Mouse (Mus musculus): ENCODE measurements around the gene Srcap. TPM values are rescaled to one million over a fixed set of nuclear protein-coding genes. Genes with fewer than 3 reads are reported as not detected.

Srcap gene
- polyA plus RNA-seq, 1 experiment from 2014 or later: 62.1 TPM

DNA sequence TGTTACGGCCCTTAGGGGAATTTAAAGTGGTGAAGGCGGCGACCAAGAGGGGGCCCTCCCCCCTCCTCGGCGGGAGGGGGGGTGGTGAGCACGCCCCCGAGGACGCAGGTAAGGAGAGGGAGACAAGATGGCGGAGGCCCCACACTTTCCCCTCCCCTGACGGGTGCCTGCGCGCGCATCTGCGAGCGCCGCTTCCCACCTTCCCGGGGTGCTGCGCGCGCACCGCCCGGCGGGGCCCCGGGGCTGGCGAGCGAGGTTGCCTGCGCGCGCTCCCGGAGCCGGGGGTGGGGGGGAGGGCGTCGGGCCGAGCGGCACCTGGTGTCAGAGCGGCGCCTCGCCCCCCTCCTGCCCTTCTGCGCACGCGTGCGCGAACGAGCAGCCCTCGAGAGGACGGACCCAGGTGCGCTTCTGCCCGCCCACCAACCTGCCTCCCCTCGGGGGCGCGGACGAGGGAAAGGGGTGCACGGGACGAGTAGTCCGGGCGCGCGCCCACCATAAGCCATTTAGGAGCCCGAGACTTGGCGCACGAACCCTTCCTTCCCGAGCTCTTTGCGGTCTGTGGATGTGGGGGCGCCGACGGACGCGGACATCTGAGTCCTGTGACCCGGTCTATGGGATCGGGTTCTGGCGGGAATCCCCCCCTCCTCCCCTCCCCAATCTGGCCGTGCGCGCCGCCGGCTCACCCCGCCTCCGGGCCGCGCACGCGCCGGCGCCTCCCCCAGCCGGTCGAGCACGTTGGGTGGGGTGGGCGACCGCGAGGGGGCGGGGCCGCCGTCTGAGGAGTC, 640 bp downstream of the Srcap start:
- peaks cover 38% of the 10 kb centered on the region for H3K36me3 ChIP-seq (replicated peaks; ENCODE audit: control insufficient read depth, insufficient read depth)
- DNase-seq (ENCODE audit: low spot score) (peak; percentile 95), ATAC-seq (ENCODE audit: low FRiP score) (peak; percentile 88)
- peak overlapping the region; percentile 62 for H3K4me2 ChIP-seq (replicated peaks)
- H3K4me1 ChIP-seq (replicated peaks; ENCODE audit: control insufficient read depth, insufficient read depth, low read length): peaks cover 15% of the 10 kb centered on the region
- H3K9me3 ChIP-seq (ENCODE audit: control insufficient read depth, low read length): no peaks in the 10 kb centered on the region
- 1% methylated on average over 59 of the region's 93 CpGs for WGBS
- H3K27ac ChIP-seq: peak overlapping the region; percentile 99
- H3K27me3 ChIP-seq (ENCODE audit: control insufficient read depth, insufficient read depth, low read length): no peaks in the 10 kb centered on the region
- peak overlapping the region; percentile 88 for H3K4me3 ChIP-seq (replicated peaks; ENCODE audit: low read length)
- H3K9ac ChIP-seq: peak overlapping the region; percentile 83

DNA sequence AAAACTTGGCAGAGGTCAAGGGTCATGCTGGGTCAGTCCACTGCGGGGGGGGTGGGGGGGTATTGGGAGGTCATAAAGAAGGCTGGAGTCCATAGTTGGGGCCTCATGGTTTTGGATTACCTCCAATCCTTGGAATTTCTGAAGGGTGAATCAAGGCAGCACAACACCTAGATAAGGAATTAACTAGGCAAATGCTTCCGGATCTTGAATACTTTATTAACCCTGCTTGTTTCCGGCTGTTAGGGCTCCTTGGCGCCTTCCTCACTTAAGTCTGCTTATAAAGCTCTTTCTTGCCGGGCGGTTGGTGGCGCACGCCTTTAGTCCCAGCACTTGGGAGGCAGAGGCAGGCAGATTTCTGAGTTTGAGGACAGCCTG, 1.2 kb downstream of the Srcap start:
- DNase-seq (ENCODE audit: low spot score) (no peak), ATAC-seq (ENCODE audit: low FRiP score) (no peak)
- H3K9me3 ChIP-seq (ENCODE audit: control insufficient read depth, low read length): no peaks in the 10 kb centered on the region
- WGBS: 51% methylated on average over 8 of the region's 8 CpGs
- H3K4me2 ChIP-seq (replicated peaks): peak overlapping the region; percentile 62
- no peaks in the 10 kb centered on the region for H3K27me3 ChIP-seq (ENCODE audit: control insufficient read depth, insufficient read depth, low read length)
- peaks cover 15% of the 10 kb centered on the region for H3K4me1 ChIP-seq (replicated peaks; ENCODE audit: control insufficient read depth, insufficient read depth, low read length)
- peak overlapping the region; percentile 99; the same call in 1 of the 2 replicates for H3K27ac ChIP-seq
- H3K4me3 ChIP-seq (replicated peaks; ENCODE audit: low read length): peak overlapping the region; percentile 88
- H3K36me3 ChIP-seq (replicated peaks; ENCODE audit: control insufficient read depth, insufficient read depth): peaks cover 44% of the 10 kb centered on the region
- peak overlapping the region; percentile 83 for H3K9ac ChIP-seq

DNA sequence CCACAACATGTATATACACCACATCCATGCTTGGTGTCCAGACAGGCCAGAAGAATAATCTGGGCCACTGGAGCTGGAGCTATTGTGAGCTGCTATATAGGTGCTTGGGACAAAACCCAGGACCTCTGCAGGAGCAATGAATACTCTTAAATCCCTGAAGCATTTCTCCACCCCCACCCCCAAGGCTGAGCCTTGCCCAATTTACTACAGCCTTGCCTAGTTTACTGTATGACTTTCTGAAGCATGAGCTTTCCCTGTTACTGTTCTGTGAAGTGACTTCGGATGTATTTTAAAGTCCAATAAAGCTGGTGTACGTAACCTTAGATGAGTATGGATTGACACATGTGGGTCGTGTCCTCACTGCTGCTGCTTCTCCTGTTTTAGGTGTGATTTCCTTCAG, 2.0 kb downstream of the Srcap start:
- DNase-seq (ENCODE audit: low spot score): no peak
- Histone ChIP-seq H3K36me3 (replicated peaks; ENCODE audit: control insufficient read depth, insufficient read depth) (peaks cover 52% of the 10 kb centered on the region), H3K4me1 (replicated peaks; ENCODE audit: control insufficient read depth, insufficient read depth, low read length) (peaks cover 15% of the 10 kb centered on the region), H3K27me3 (ENCODE audit: control insufficient read depth, insufficient read depth, low read length) (no peaks in the 10 kb centered on the region), H3K4me3 (replicated peaks; ENCODE audit: low read length) (peak overlapping the region; percentile 88), H3K4me2 (replicated peaks) (peak overlapping the region; percentile 62), H3K9ac (peak overlapping the region; percentile 21; the same call in 1 of the 2 replicates), H3K27ac (no peak overlapping the region), H3K9me3 (ENCODE audit: control insufficient read depth, low read length) (no peaks in the 10 kb centered on the region)
- ATAC-seq (ENCODE audit: low FRiP score): no peak
- 90% methylated on average over 3 of the region's 3 CpGs for WGBS

DNA sequence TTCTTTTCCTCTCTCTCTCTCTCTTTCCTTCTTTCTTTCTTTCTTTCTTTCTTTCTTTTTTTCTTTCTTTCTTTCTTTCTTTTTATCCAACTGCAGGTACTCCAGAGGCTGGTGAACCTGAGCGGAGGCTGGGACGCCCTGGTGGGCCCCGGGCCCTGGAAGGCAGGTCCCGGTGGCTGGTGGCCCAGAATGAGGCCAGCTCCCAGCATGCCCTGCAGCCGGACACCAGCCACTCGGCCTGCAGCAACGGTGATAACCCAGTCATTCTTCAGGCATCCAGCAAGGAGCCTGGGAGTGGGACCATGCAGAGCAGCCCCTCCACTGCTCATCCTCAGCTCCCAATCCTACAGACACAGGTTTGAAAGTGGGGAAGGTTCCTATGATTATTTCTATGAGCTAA, 4.1 kb downstream of the Srcap start:
- peaks cover 15% of the 10 kb centered on the region for H3K4me1 ChIP-seq (replicated peaks; ENCODE audit: control insufficient read depth, insufficient read depth, low read length)
- H3K36me3 ChIP-seq (replicated peaks; ENCODE audit: control insufficient read depth, insufficient read depth): peaks cover 72% of the 10 kb centered on the region
- no peaks in the 10 kb centered on the region for H3K9me3 ChIP-seq (ENCODE audit: control insufficient read depth, low read length)
- WGBS: 94% methylated on average over 7 of the region's 7 CpGs
- H3K27me3 ChIP-seq (ENCODE audit: control insufficient read depth, insufficient read depth, low read length): no peaks in the 10 kb centered on the region
- H3K4me2 ChIP-seq (replicated peaks): no peak overlapping the region
- H3K9ac ChIP-seq: no peak overlapping the region
- no peak overlapping the region for H3K27ac ChIP-seq
- H3K4me3 ChIP-seq (replicated peaks; ENCODE audit: low read length): no peak overlapping the region
- ATAC-seq (ENCODE audit: low FRiP score) (no peak), DNase-seq (ENCODE audit: low spot score) (no peak)

DNA sequence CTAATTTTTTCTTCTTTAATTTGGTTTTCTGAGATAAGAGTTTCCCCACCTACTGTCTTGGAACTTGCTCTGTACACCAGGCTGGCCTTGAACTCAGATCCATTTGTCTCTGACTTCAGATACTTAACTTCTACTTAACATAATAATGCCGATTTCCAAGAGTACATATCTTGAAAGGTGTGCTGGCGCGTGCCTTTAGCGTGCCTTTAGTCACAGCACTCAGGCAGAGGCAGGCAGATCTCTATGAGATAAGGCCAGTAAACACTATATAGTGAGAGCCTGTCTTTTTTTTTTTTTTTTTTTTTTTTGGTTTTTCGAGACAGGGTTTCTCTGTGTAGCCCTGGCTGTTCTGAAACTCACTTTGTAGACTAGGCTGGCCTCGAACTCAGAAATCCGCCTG, 4.6 kb downstream of the Srcap start:
- ATAC-seq (ENCODE audit: low FRiP score): no peak
- H3K36me3 ChIP-seq (replicated peaks; ENCODE audit: control insufficient read depth, insufficient read depth): peaks cover 77% of the 10 kb centered on the region

DNA sequence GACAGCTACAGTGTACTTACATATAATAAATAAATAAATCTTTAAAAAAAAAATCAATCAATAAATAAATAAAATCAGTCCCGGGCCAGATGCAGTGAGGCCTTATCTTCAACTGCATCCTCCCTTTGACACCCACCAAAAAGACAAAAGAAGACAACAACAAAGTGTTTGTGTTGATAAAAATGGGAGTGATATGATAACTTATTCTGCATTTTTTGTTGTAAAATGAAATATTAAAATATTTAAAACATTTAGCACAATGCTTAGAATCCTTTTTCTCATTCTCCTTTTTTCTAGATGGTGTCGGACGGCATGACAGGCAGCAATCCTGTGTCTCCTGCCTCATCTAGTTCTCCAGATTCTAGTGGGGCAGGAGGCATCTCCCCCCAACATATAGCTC, 7.5 kb downstream of the Srcap start, which contains the start of gene Gm42715:
Gene Gm42715 (plus strand): TSS at position 301 of the 400 bp plus-strand sequence.
- no peaks in the 10 kb centered on the region for H3K4me1 ChIP-seq (replicated peaks; ENCODE audit: control insufficient read depth, insufficient read depth, low read length)
- WGBS: 95% methylated on average over 3 of the region's 3 CpGs

More for the DNA sequence above, 4.6 kb downstream of the Srcap start:
- H3K4me1 ChIP-seq (replicated peaks; ENCODE audit: control insufficient read depth, insufficient read depth, low read length): peaks cover 15% of the 10 kb centered on the region
- H3K27ac ChIP-seq: no peak overlapping the region
- no peak overlapping the region for H3K9ac ChIP-seq
- no peaks in the 10 kb centered on the region for H3K9me3 ChIP-seq (ENCODE audit: control insufficient read depth, low read length)
- no peak for DNase-seq (ENCODE audit: low spot score)
- WGBS: 94% methylated on average over 6 of the region's 7 CpGs
- H3K27me3 ChIP-seq (ENCODE audit: control insufficient read depth, insufficient read depth, low read length): no peaks in the 10 kb centered on the region
- H3K4me3 ChIP-seq (replicated peaks; ENCODE audit: low read length): no peak overlapping the region
- no peak overlapping the region for H3K4me2 ChIP-seq (replicated peaks)

DNA sequence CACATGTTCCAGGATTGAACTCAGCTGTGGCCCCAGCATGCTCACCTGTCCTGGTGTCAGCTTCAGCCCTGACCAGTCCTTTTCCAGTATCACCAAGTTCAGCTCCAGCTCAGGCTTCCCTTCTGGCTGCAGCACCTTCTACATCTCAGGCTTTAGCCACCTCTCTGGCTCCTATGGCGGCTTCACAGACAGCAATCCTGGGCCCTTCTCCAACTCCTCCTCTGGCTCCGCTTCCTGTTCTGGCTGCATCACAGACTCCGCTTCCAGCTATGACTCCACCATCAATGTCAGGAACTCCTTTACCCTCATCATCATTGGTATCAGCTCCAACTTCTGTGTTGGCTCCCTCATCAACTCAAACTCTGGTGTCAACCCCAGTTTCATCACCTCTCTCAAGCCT, 29.9 kb downstream of the Srcap start:
- no peak overlapping the region for H3K9ac ChIP-seq
- 0 out of 2 replicates have a peak, but pooled peaks cover 3% of the 10 kb centered on the region for H3K4me1 ChIP-seq (replicated peaks; ENCODE audit: control insufficient read depth, insufficient read depth, low read length)
- DNase-seq (ENCODE audit: low spot score) (no peak), ATAC-seq (ENCODE audit: low FRiP score) (no peak)
- 96% methylated on average over 3 of the region's 3 CpGs for WGBS
- no peak overlapping the region for H3K4me3 ChIP-seq (replicated peaks; ENCODE audit: low read length)
- H3K27me3 ChIP-seq (ENCODE audit: control insufficient read depth, insufficient read depth, low read length): no peaks in the 10 kb centered on the region
- no peak overlapping the region for H3K4me2 ChIP-seq (replicated peaks)
- H3K27ac ChIP-seq: no peak overlapping the region
- no peaks in the 10 kb centered on the region for H3K9me3 ChIP-seq (ENCODE audit: control insufficient read depth, low read length)
- H3K36me3 ChIP-seq (replicated peaks; ENCODE audit: control insufficient read depth, insufficient read depth): peaks cover 98% of the 10 kb centered on the region

More for the DNA sequence above, 7.5 kb downstream of the Srcap start, which contains the start of gene Gm42715:
- no peak for DNase-seq (ENCODE audit: low spot score)
- Histone ChIP-seq H3K9me3 (ENCODE audit: control insufficient read depth, low read length) (no peaks in the 10 kb centered on the region), H3K27me3 (ENCODE audit: control insufficient read depth, insufficient read depth, low read length) (no peaks in the 10 kb centered on the region), H3K36me3 (replicated peaks; ENCODE audit: control insufficient read depth, insufficient read depth) (peaks cover 98% of the 10 kb centered on the region), H3K27ac (no peak within 1 kb of the TSS), H3K9ac (no peak within 1 kb of the TSS), H3K4me3 (replicated peaks; ENCODE audit: low read length) (no peak within 1 kb of the TSS), H3K4me2 (replicated peaks) (no peak within 1 kb of the TSS)
- no peak for ATAC-seq (ENCODE audit: low FRiP score)

DNA sequence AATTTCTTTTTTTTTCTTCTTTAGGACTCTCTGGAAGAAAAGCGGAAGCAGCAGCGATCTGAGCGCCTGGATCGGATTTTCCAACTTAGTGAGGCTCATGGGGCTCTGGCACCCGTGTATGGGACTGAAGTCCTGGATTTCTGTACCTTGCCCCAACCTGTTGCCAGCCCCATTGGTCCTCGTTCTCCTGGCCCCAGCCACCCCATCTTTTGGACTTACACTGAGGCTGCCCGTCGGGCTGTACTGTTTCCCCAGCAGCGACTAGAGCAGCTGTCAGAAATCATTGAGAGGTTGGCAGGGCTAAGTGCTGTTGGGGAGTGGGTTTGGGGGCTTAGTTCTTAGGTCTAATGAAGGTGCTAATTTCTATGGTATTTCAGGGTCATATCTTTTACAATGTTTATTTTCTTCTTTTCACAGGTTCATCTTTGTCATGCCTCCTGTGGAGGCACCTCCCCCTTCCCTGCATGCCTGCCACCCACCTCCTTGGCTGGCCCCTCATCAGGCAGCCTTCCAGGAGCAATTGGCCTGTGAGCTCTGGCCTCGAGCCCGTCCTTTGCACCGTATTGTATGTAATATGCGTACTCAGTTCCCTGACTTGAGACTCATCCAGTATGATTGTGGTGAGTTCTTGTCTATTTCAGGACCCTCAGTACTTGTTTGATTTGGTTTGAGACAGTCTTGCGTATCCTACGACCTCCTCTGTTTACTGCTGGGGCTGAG, 37.5 kb downstream of the Srcap start:
- Histone ChIP-seq H3K4me2 (replicated peaks) (no peak overlapping the region), H3K4me3 (replicated peaks; ENCODE audit: low read length) (no peak overlapping the region), H3K9ac (no peak overlapping the region), H3K27me3 (ENCODE audit: control insufficient read depth, insufficient read depth, low read length) (no peaks in the 10 kb centered on the region), H3K9me3 (ENCODE audit: control insufficient read depth, low read length) (no peaks in the 10 kb centered on the region), H3K36me3 (replicated peaks; ENCODE audit: control insufficient read depth, insufficient read depth) (peaks cover 87% of the 10 kb centered on the region), H3K27ac (no peak overlapping the region), H3K4me1 (replicated peaks; ENCODE audit: control insufficient read depth, insufficient read depth, low read length) (no peaks in the 10 kb centered on the region)
- WGBS: 89% methylated on average over 15 of the region's 15 CpGs
- ATAC-seq (ENCODE audit: low FRiP score) (no peak), DNase-seq (ENCODE audit: low spot score) (no peak)

DNA sequence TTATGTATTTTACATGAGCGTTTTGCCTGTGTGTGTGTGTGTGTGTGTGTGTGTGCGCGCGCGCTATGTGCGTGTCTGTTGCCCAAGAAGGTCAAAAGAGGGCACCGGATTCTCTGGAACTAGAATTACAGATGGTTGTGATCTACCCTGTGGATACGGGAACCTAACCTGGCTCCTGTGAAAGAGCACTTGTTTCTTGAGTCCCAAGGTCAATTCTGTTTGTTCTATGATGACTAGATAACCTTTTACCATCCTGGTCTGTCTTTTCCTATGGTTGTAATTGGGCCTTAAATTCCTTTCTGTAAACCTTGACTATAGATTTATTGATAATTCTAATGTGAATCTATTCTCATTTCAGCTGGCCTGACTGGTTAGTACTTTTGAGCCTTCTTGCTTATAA, 39.8 kb downstream of the Srcap start:
- H3K4me1 ChIP-seq (replicated peaks; ENCODE audit: control insufficient read depth, insufficient read depth, low read length): no peaks in the 10 kb centered on the region
- no peak overlapping the region for H3K9ac ChIP-seq
- H3K27ac ChIP-seq: no peak overlapping the region
- no peak for DNase-seq (ENCODE audit: low spot score)
- H3K27me3 ChIP-seq (ENCODE audit: control insufficient read depth, insufficient read depth, low read length): no peaks in the 10 kb centered on the region
- H3K4me3 ChIP-seq (replicated peaks; ENCODE audit: low read length): no peak overlapping the region
- no peak overlapping the region for H3K4me2 ChIP-seq (replicated peaks)
- WGBS: over 99% methylated on average over 8 of the region's 8 CpGs
- H3K9me3 ChIP-seq (ENCODE audit: control insufficient read depth, low read length): no peaks in the 10 kb centered on the region
- no peak for ATAC-seq (ENCODE audit: low FRiP score)
- H3K36me3 ChIP-seq (replicated peaks; ENCODE audit: control insufficient read depth, insufficient read depth): peaks cover 87% of the 10 kb centered on the region
